Mouse (Mus musculus): ENCODE results near the gene Mypn. TPM values are rescaled to one million over a fixed set of nuclear protein-coding genes. Genes with fewer than 3 reads are reported as not detected.

Gene Mypn
- polyA plus RNA-seq, 1 experiment from 2014 or later: 9.9 TPM

DNA sequence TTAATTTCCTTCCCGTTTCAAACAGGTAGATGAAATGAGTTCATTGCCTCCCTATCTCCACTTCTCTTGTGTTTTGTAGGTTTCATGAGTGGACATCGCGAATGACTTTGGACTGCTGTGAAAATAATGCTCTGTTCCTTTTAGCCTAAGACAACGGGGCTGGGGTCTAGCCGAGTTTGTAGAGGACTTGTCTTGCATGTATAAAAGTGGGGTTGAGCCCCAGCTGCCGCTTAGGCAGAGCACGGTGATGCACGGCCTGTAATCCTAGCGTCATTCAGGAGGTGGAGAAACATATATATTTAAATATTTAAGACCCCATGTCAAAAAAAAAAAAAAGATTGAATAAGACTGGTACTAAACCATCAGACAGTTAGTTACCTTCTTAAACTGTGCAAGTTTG is 103.1 kb downstream of the Mypn start:
- Histone ChIP-seq H3K9me3 (replicated peaks) (no peaks in the 10 kb centered on the region), H3K27me3 (peaks cover 47% of the 10 kb centered on the region), H3K27ac (no peak overlapping the region), H3K36me3 (no peaks in the 10 kb centered on the region), H3K4me3 (peak overlapping the region; percentile 57), H3K9ac (peak overlapping the region; percentile 54), H3K4me2 (peak overlapping the region; percentile 96), H3K4me1 (replicated peaks) (peaks cover 10% of the 10 kb centered on the region; the same call in 1 of the 2 replicates)
- no peak for ATAC-seq (replicated peaks; ENCODE audit: insufficient number of reproducible peaks, insufficient read depth, low FRiP score, low read depth)
- WGBS: 23% methylated on average over 9 of the region's 9 CpGs

DNA sequence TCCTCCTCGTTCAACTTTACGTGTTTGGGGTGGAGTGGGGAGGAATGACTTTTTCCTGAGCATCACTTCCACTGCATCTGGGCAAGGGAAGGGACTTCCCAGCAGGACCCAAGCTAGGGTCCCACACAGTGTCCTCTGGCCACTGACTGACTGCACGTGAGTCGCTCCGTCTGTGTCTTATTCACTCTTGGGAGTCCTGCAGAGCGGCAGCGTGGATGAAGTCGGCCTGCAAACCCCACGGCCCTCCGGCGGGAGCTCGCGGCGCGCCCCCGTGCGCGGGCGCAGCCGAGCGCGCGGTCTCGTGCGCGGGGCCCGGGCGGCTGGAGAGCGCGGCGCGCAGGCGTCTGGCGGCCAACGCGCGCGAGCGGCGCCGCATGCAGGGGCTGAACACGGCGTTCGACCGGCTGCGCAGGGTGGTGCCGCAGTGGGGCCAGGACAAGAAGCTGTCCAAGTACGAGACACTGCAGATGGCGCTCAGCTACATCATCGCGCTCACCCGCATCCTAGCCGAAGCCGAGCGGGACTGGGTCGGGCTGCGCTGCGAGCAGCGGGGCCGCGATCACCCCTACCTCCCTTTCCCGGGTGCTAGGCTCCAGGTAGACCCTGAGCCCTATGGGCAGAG is 103.7 kb downstream of the Mypn start:
- no peaks in the 10 kb centered on the region for H3K9me3 ChIP-seq (replicated peaks)

DNA sequence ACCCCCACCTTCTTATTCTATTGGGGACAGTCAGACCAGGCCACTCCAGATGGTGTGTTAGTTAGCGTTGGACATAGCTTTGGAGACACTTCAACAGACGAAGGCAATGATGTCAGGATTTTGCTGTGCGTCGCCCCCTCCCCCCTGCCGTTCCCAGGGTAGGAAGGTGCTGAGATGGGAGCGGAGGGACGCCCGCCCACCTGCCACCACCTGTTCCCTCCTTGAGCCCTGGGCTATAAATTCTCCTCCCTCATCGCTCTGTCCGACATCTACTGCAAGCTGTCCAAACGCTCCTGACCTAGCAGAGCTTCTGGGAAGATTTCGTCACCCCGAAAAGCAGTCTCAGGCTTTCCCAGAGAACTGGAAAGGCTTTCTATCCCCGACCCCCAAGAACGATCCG is 104.2 kb downstream of the Mypn start, which contains the start of gene Atoh7:
TSS of gene Atoh7 (plus strand) at position 131 of the 400 bp plus-strand sequence.
- Histone ChIP-seq H3K4me2 (peak within 1 kb of the TSS; percentile 96), H3K4me1 (replicated peaks) (peaks cover 10% of the 10 kb centered on the region; the same call in 1 of the 2 replicates), H3K9me3 (replicated peaks) (no peaks in the 10 kb centered on the region), H3K27me3 (peaks cover 47% of the 10 kb centered on the region), H3K9ac (peak within 1 kb of the TSS; percentile 54), H3K27ac (no peak within 1 kb of the TSS), H3K36me3 (no peaks in the 10 kb centered on the region), H3K4me3 (peak within 1 kb of the TSS; percentile 57)
- WGBS: 10% methylated on average over 16 of the region's 16 CpGs
- no peak for ATAC-seq (replicated peaks; ENCODE audit: insufficient number of reproducible peaks, insufficient read depth, low FRiP score, low read depth)

More for the DNA sequence above, 103.7 kb downstream of the Mypn start:
- Histone ChIP-seq H3K4me1 (replicated peaks) (peaks cover 10% of the 10 kb centered on the region; the same call in 1 of the 2 replicates), H3K27me3 (peaks cover 47% of the 10 kb centered on the region), H3K27ac (no peak overlapping the region), H3K9ac (peak overlapping the region; percentile 54), H3K36me3 (no peaks in the 10 kb centered on the region), H3K4me2 (peak overlapping the region; percentile 96), H3K4me3 (peak overlapping the region; percentile 57)
- ATAC-seq (replicated peaks; ENCODE audit: insufficient number of reproducible peaks, insufficient read depth, low FRiP score, low read depth): peak; percentile 64
- under 1% methylated on average over 62 of the region's 62 CpGs for WGBS

DNA sequence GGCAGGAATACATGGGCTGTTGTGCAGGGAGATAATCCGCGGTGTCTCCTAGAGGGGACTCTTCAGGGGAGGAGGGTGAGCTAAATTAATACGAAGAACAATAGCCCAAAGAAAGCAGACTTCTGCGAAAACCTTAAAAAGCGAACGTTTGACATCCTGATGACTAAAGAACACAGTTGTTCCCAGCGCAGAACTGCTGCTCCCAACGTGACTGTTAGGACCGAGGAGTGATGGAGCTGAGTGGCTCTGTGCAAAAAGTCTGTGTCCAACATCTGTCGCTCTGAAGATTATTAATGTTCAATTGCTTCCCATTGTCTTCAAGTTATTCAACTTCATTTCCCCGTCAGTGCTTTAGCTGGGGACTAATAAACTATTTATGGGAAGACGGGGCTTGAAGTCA is 105.6 kb downstream of the Mypn start:
- peaks cover 47% of the 10 kb centered on the region for H3K27me3 ChIP-seq
- WGBS: 71% methylated on average over 12 of the region's 12 CpGs
- H3K27ac ChIP-seq: no peak overlapping the region
- H3K36me3 ChIP-seq: no peaks in the 10 kb centered on the region
- no peak overlapping the region for H3K4me2 ChIP-seq
- peaks cover 10% of the 10 kb centered on the region; the same call in 1 of the 2 replicates for H3K4me1 ChIP-seq (replicated peaks)
- no peak for ATAC-seq (replicated peaks; ENCODE audit: insufficient number of reproducible peaks, insufficient read depth, low FRiP score, low read depth)
- no peaks in the 10 kb centered on the region for H3K9me3 ChIP-seq (replicated peaks)
- H3K4me3 ChIP-seq: no peak overlapping the region
- no peak overlapping the region for H3K9ac ChIP-seq

DNA sequence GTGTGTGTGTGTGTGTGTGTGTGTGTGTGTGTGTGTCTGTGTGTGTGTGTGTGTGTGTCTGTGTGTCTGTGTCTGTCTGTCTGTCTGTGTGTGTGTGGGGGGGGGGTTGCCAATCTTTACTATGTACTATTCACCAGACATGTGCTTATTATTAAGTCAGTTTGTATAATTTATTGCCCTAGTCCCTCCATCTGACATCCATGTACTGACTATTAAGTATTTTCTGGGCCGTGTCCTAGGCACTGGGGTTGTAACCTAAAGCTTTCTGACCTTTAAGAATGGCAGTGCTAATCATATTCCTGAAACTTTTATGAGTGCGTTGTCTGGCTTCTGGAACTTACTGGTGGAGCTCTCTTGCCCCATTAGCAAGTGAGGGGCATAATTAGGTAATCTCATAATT is 107.0 kb downstream of the Mypn start:
- ATAC-seq (replicated peaks; ENCODE audit: insufficient number of reproducible peaks, insufficient read depth, low FRiP score, low read depth): no peak
- Histone ChIP-seq H3K27me3 (peaks cover 44% of the 10 kb centered on the region), H3K9ac (no peak overlapping the region), H3K9me3 (replicated peaks) (no peaks in the 10 kb centered on the region), H3K4me1 (replicated peaks) (peaks cover 10% of the 10 kb centered on the region; the same call in 1 of the 2 replicates), H3K4me3 (no peak overlapping the region), H3K36me3 (no peaks in the 10 kb centered on the region), H3K4me2 (no peak overlapping the region), H3K27ac (no peak overlapping the region)
- 84% methylated on average over 2 of the region's 2 CpGs for WGBS

GRCm38 (mm10) chr10:63092616-63093550 is 110.9 kb downstream of the Mypn start:
- no peak overlapping the region for H3K9ac ChIP-seq
- ATAC-seq (replicated peaks; ENCODE audit: insufficient number of reproducible peaks, insufficient read depth, low FRiP score, low read depth): no peak
- 66% methylated on average over 10 of the region's 10 CpGs for WGBS

GRCm38 (mm10) chr10:63091915-63092314 is 111.8 kb downstream of the Mypn start:
- Histone ChIP-seq H3K36me3 (no peaks in the 10 kb centered on the region), H3K4me3 (no peak overlapping the region), H3K27me3 (peaks cover 8% of the 10 kb centered on the region; the same call in 1 of the 2 replicates), H3K27ac (no peak overlapping the region), H3K9me3 (replicated peaks) (no peaks in the 10 kb centered on the region), H3K4me2 (no peak overlapping the region), H3K9ac (no peak overlapping the region), H3K4me1 (replicated peaks) (peaks cover 10% of the 10 kb centered on the region)
- WGBS: 76% methylated on average over 7 of the region's 7 CpGs
- ATAC-seq (replicated peaks; ENCODE audit: insufficient number of reproducible peaks, insufficient read depth, low FRiP score, low read depth): no peak

More at GRCm38 (mm10) chr10:63092616-63093550, 110.9 kb downstream of the Mypn start:
- Histone ChIP-seq H3K9me3 (replicated peaks) (no peaks in the 10 kb centered on the region), H3K27ac (no peak overlapping the region), H3K4me2 (no peak overlapping the region), H3K4me1 (replicated peaks) (peaks cover 10% of the 10 kb centered on the region), H3K36me3 (no peaks in the 10 kb centered on the region), H3K4me3 (no peak overlapping the region), H3K27me3 (peaks cover 16% of the 10 kb centered on the region)

DNA sequence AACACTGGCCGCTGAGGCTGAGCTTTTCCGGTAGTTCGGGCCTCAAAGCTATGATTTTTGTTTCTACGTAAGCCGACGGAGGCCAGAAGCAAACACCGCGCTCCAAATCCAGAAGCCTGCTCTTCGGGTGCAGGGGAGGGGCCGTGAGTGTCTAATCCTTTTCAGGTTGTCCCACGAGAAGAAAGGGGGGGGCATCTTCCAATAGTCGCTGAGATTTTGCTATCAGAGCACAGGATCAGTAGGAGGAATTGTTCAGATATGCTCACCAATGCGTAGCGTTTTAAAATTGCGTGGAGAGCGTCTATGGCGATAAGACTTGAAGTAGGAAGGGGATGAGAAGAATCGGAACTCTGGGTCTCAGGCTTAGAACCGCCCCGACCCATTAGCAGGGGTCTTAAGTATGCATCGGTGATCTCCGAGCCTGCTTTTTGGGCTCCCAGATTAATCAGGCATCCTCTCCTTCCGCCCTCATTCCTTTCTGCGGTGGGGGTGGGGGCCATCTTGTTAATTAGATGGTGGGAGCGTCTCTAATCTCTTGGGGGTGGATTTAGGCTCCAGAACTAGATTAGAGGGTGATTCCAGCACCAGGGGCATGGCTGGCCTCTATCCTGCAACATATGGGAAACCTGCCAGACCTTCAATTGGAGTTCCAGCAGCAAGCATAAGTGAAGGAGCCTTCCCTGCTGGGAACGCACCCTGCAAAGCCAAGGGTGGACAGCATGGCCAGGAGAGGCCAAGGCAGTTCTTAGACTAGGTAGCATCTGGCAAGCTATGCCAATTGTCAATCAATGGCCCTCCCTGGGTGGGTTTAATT is 113.8 kb downstream of the Mypn start:
- ATAC-seq (replicated peaks; ENCODE audit: insufficient number of reproducible peaks, insufficient read depth, low FRiP score, low read depth): no peak
- Histone ChIP-seq H3K36me3 (no peaks in the 10 kb centered on the region), H3K27ac (no peak overlapping the region), H3K27me3 (0 out of 2 replicates have a peak, but pooled peaks cover 3% of the 10 kb centered on the region), H3K9ac (peak overlapping the region; percentile 18; the same call in 1 of the 2 replicates), H3K4me2 (peak overlapping the region; percentile 70), H3K4me3 (peak overlapping the region; percentile 39), H3K9me3 (replicated peaks) (no peaks in the 10 kb centered on the region), H3K4me1 (replicated peaks) (peaks cover 10% of the 10 kb centered on the region)
- 10% methylated on average over 26 of the region's 26 CpGs for WGBS

GRCm38 (mm10) chr10:63089103-63089757 is 114.5 kb downstream of the Mypn start:
- Histone ChIP-seq H3K9me3 (replicated peaks) (no peaks in the 10 kb centered on the region), H3K4me3 (peak overlapping the region; percentile 39), H3K4me1 (replicated peaks) (peaks cover 10% of the 10 kb centered on the region), H3K27ac (no peak overlapping the region), H3K27me3 (0 out of 2 replicates have a peak, but pooled peaks cover 3% of the 10 kb centered on the region), H3K4me2 (peak overlapping the region; percentile 70), H3K9ac (no peak overlapping the region), H3K36me3 (no peaks in the 10 kb centered on the region)
- no peak for ATAC-seq (replicated peaks; ENCODE audit: insufficient number of reproducible peaks, insufficient read depth, low FRiP score, low read depth)
- 47% methylated on average over 8 of the region's 8 CpGs for WGBS

DNA sequence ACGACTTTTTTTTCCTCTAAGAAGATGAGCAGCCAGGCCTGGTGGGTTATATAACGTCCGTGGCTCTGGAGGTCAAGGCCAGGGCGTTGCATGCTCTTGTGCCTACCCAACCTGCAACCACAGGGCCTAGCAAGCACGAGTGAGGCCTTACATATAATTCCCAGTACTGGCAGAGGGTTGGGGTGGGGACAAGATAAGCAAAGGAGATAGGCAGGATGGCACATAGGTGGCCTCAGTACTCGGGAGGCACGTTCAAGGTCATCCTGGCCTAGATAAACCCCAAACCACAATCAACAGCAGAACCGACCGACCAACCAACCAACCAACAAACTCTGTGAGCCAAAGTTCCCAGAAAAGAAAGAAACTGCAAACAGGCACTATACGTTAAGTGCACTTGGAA is 117.4 kb downstream of the Mypn start:
- 71% methylated on average over 10 of the region's 10 CpGs for WGBS
- no peak overlapping the region for H3K9ac ChIP-seq
- H3K4me1 ChIP-seq (replicated peaks): peaks cover 10% of the 10 kb centered on the region
- no peak for ATAC-seq (replicated peaks; ENCODE audit: insufficient number of reproducible peaks, insufficient read depth, low FRiP score, low read depth)
- no peaks in the 10 kb centered on the region for H3K9me3 ChIP-seq (replicated peaks)
- H3K27me3 ChIP-seq: 0 out of 2 replicates have a peak, but pooled peaks cover 3% of the 10 kb centered on the region
- no peak overlapping the region for H3K4me3 ChIP-seq
- no peak overlapping the region for H3K4me2 ChIP-seq
- H3K27ac ChIP-seq: no peak overlapping the region
- no peaks in the 10 kb centered on the region for H3K36me3 ChIP-seq
